Mouse (Mus musculus): Measurements from ENCODE around the gene Tgfa.

The Tgfa gene

GRCm38 (mm10) chr6:86296938-86297337 lies 101.9 kb downstream of the Tgfa start:
- no peak for DNase-seq (ENCODE audit: low read depth)

- DNase-seq (ENCODE audit: low read depth) = no peak
Observed at GRCm38 (mm10) chr6:86298961-86299360, 103.9 kb downstream of the Tgfa start.

GRCm38 (mm10) chr6:86299381-86299780 lies 104.4 kb downstream of the Tgfa start:
- DNase-seq (ENCODE audit: low read depth) = no peak

GRCm38 (mm10) chr6:86305680-86306079 lies 110.7 kb downstream of the Tgfa start:
- DNase-seq (ENCODE audit: low read depth) = no peak

GRCm38 (mm10) chr6:86314011-86314410 lies 119.0 kb downstream of the Tgfa start:
- DNase-seq (ENCODE audit: low read depth) = no peak

GRCm38 (mm10) chr6:86317066-86317465 lies 122.0 kb downstream of the Tgfa start:
- DNase-seq (ENCODE audit: low read depth) = no peak

- DNase-seq (ENCODE audit: low read depth) = peak; percentile 7
Observed at GRCm38 (mm10) chr6:86318855-86319254, 123.8 kb downstream of the Tgfa start.

GRCm38 (mm10) chr6:86322031-86322563 lies 127.1 kb downstream of the Tgfa start:
- DNase-seq (ENCODE audit: low read depth) = no peak

GRCm38 (mm10) chr6:86322991-86323390 lies 128.0 kb downstream of the Tgfa start:
- DNase-seq (ENCODE audit: low read depth) = no peak

- no peak for DNase-seq (ENCODE audit: low read depth)
Observed at GRCm38 (mm10) chr6:86324400-86324799, 129.4 kb downstream of the Tgfa start.
